Mouse (Mus musculus) CD4-positive naive resting alpha-beta T cell, adult 76 days (primary cell): ENCODE data around the gene Olfr1215. TPM values are rescaled to one million over a fixed set of nuclear protein-coding genes. Genes with fewer than 3 reads are reported as not detected.

ENCODE experiments used
- total RNA-seq: library from RNA; stranded (reverse); gene quantifications from one replicate; pipeline ENCODE4 v1.2.4, GENCODE M21; 2023

Olfr1215 gene
- total RNA-seq: not detected

GRCm38 (mm10) chr2:89006873-89007272, at the start of gene Olfr1215:
Olfr1215 (minus strand) TSS chr2:89006973.

GRCm38 (mm10) chr2:89031965-89032364, 25.2 kb upstream of the Olfr1215 start, which contains the start of gene Olfr1217:
Olfr1217 (minus strand) TSS chr2:89032065.

GRCm38 (mm10) chr2:89018240-89018639, 11.5 kb upstream of the Olfr1215 start, which contains the start of gene Olfr1216:
Olfr1216 (minus strand) TSS chr2:89018340.

GRCm38 (mm10) chr2:88992553-88992952, 14.2 kb downstream of the Olfr1215 start, which contains the start of gene Olfr1214:
Olfr1214 (minus strand) TSS chr2:88992653.

GRCm38 (mm10) chr2:88980181-88980580, 26.6 kb downstream of the Olfr1215 start, which contains the start of gene Gm13762:
Gm13762 (minus strand) TSS chr2:88980281.

GRCm38 (mm10) chr2:88953669-88954068, 53.1 kb downstream of the Olfr1215 start, which contains the start of gene Olfr1212:
Olfr1212 (plus strand) TSS chr2:88953969.

Other genes starting within 250 kb of the Olfr1215 start
- gene Olfr1199, start 246.5 kb downstream of the Olfr1215 start, total RNA-seq: not detected
- gene Olfr1200, start 236.5 kb downstream of the Olfr1215 start, total RNA-seq: not detected
- not detected for gene Olfr1201, start 213.9 kb downstream of the Olfr1215 start, total RNA-seq
- not detected for gene Olfr1202, start 192.5 kb downstream of the Olfr1215 start, total RNA-seq
- gene Olfr1205, start 177.2 kb downstream of the Olfr1215 start, total RNA-seq: not detected
- gene Olfr1204, start 157.7 kb downstream of the Olfr1215 start, total RNA-seq: not detected
- not detected for gene Olfr1206, start 143.7 kb downstream of the Olfr1215 start, total RNA-seq
- not detected for gene Olfr1208, start 104.7 kb downstream of the Olfr1215 start, total RNA-seq
- not detected for gene Olfr1209, start 91.8 kb downstream of the Olfr1215 start, total RNA-seq
- gene Olfr1211, start 68.9 kb downstream of the Olfr1215 start, total RNA-seq: not detected
- not detected for gene Olfr1212, start 53.0 kb downstream of the Olfr1215 start, total RNA-seq
- gene Gm13762, start 26.7 kb downstream of the Olfr1215 start, total RNA-seq: not detected
- gene Olfr1214, start 14.3 kb downstream of the Olfr1215 start, total RNA-seq: not detected
- not detected for gene Olfr1216, start 11.4 kb upstream of the Olfr1215 start, total RNA-seq
- not detected for gene Olfr1217, start 25.1 kb upstream of the Olfr1215 start, total RNA-seq
- not detected for gene Olfr1218, start 54.2 kb upstream of the Olfr1215 start, total RNA-seq
- not detected for gene Olfr1219, start 76.5 kb upstream of the Olfr1215 start, total RNA-seq
- gene Olfr1220, start 99.9 kb upstream of the Olfr1215 start, total RNA-seq: not detected
- not detected for gene Olfr1221, start 110.3 kb upstream of the Olfr1215 start, total RNA-seq
- gene Olfr1222, start 126.1 kb upstream of the Olfr1215 start, total RNA-seq: not detected
- gene Olfr1223, start 144.6 kb upstream of the Olfr1215 start, total RNA-seq: not detected
- gene Olfr1224-ps1, start 157.1 kb upstream of the Olfr1215 start, total RNA-seq: not detected
- not detected for gene Olfr1225, start 167.7 kb upstream of the Olfr1215 start, total RNA-seq
- not detected for gene Olfr1226, start 193.1 kb upstream of the Olfr1215 start, total RNA-seq
- gene Olfr1228, start 247.1 kb upstream of the Olfr1215 start, total RNA-seq: not detected